Mouse (Mus musculus): ENCODE measurements at regions not wholly inside any gene's neighbourhood (a gene's known extent, or its start where the extent isn't known, plus 50 kb on each side); places are given as distances from the start of the nearest gene placed in this dataset.

- Histone ChIP-seq H3K4me3 (ENCODE audit: low read depth, low read length) (no peak overlapping the region), H3K9me3 (ENCODE audit: control insufficient read depth, low read length) (no peaks in the 10 kb centered on the region), H3K27me3 (ENCODE audit: control insufficient read depth, insufficient read depth, low read length) (no peaks in the 10 kb centered on the region), H3K27ac (ENCODE audit: low read depth, low read length) (no peak overlapping the region), H3K9ac (ENCODE audit: low read length) (no peak overlapping the region), H3K36me3 (ENCODE audit: control insufficient read depth, insufficient read depth, low read length) (no peaks in the 10 kb centered on the region), H3K4me1 (replicated peaks; ENCODE audit: control insufficient read depth, insufficient read depth, low read length) (no peaks in the 10 kb centered on the region), H3K4me2 (ENCODE audit: low read depth, low read length, severe bottlenecking) (no peak overlapping the region)
- WGBS: 92% methylated on average over 1 of the region's 1 CpGs
- no peak for ATAC-seq (replicated peaks; ENCODE audit: low FRiP score)
- DNase-seq (ENCODE audit: low spot score): no peak
Measured at GRCm38 (mm10) chr15:51254143-51254542, 2630.6 kb upstream of the Gm7489 start.

DNA sequence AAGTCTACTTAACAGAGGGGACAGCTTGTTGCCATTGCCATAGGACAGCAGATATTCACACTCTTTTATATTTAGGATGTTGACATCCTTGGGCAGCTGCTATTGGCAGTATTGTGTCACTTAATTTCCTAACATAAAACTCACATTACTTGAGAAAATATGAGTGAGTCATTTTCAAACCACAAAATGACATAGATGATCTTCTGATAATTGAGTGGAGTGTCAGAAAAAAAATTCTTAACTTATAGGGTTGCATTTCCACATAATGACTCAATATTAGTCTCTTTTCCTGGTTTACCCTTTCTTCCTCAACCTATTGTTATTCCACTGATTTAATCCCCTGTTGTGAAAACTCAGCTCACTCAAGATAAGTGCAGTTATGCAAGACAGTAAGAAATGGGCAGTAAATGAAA lies 2629.5 kb upstream of the Gm7489 start:
- no peak for DNase-seq (ENCODE audit: low spot score)
- ATAC-seq (replicated peaks; ENCODE audit: low FRiP score): no peak
- Histone ChIP-seq H3K9me3 (ENCODE audit: control insufficient read depth, low read length) (no peaks in the 10 kb centered on the region), H3K4me3 (ENCODE audit: low read depth, low read length) (no peak overlapping the region), H3K36me3 (ENCODE audit: control insufficient read depth, insufficient read depth, low read length) (no peaks in the 10 kb centered on the region), H3K4me1 (replicated peaks; ENCODE audit: control insufficient read depth, insufficient read depth, low read length) (no peaks in the 10 kb centered on the region), H3K27me3 (ENCODE audit: control insufficient read depth, insufficient read depth, low read length) (no peaks in the 10 kb centered on the region), H3K4me2 (ENCODE audit: low read depth, low read length, severe bottlenecking) (no peak overlapping the region), H3K9ac (ENCODE audit: low read length) (no peak overlapping the region), H3K27ac (ENCODE audit: low read depth, low read length) (no peak overlapping the region)

GRCm38 (mm10) chr15:51256681-51257080 lies 2628.0 kb upstream of the Gm7489 start:
- Histone ChIP-seq H3K4me2 (ENCODE audit: low read depth, low read length, severe bottlenecking) (no peak overlapping the region), H3K4me3 (ENCODE audit: low read depth, low read length) (no peak overlapping the region), H3K9ac (ENCODE audit: low read length) (no peak overlapping the region), H3K27me3 (ENCODE audit: control insufficient read depth, insufficient read depth, low read length) (no peaks in the 10 kb centered on the region), H3K9me3 (ENCODE audit: control insufficient read depth, low read length) (no peaks in the 10 kb centered on the region), H3K36me3 (ENCODE audit: control insufficient read depth, insufficient read depth, low read length) (no peaks in the 10 kb centered on the region), H3K4me1 (replicated peaks; ENCODE audit: control insufficient read depth, insufficient read depth, low read length) (no peaks in the 10 kb centered on the region), H3K27ac (ENCODE audit: low read depth, low read length) (no peak overlapping the region)
- no peak for DNase-seq (ENCODE audit: low spot score)
- no peak for ATAC-seq (replicated peaks; ENCODE audit: low FRiP score)
- WGBS: 75% methylated on average over 3 of the region's 3 CpGs

GRCm38 (mm10) chr15:51264599-51265163 lies 2620.0 kb upstream of the Gm7489 start:
- no peak overlapping the region for H3K4me2 ChIP-seq (ENCODE audit: low read depth, low read length, severe bottlenecking)
- H3K4me3 ChIP-seq (ENCODE audit: low read depth, low read length): no peak overlapping the region
- no peak overlapping the region for H3K27ac ChIP-seq (ENCODE audit: low read depth, low read length)
- ATAC-seq (replicated peaks; ENCODE audit: low FRiP score): no peak
- no peaks in the 10 kb centered on the region for H3K9me3 ChIP-seq (ENCODE audit: control insufficient read depth, low read length)
- no peak overlapping the region for H3K9ac ChIP-seq (ENCODE audit: low read length)
- no peak for DNase-seq (ENCODE audit: low spot score)
- no peaks in the 10 kb centered on the region for H3K4me1 ChIP-seq (replicated peaks; ENCODE audit: control insufficient read depth, insufficient read depth, low read length)
- no peaks in the 10 kb centered on the region for H3K36me3 ChIP-seq (ENCODE audit: control insufficient read depth, insufficient read depth, low read length)
- H3K27me3 ChIP-seq (ENCODE audit: control insufficient read depth, insufficient read depth, low read length): no peaks in the 10 kb centered on the region
- 74% methylated on average over 5 of the region's 5 CpGs for WGBS

GRCm38 (mm10) chr15:51265971-51266370 lies 2618.7 kb upstream of the Gm7489 start:
- H3K4me1 ChIP-seq (replicated peaks; ENCODE audit: control insufficient read depth, insufficient read depth, low read length): no peaks in the 10 kb centered on the region
- no peak overlapping the region for H3K27ac ChIP-seq (ENCODE audit: low read depth, low read length)
- no peaks in the 10 kb centered on the region for H3K36me3 ChIP-seq (ENCODE audit: control insufficient read depth, insufficient read depth, low read length)
- no peaks in the 10 kb centered on the region for H3K27me3 ChIP-seq (ENCODE audit: control insufficient read depth, insufficient read depth, low read length)
- H3K9ac ChIP-seq (ENCODE audit: low read length): no peak overlapping the region
- 82% methylated on average over 1 of the region's 1 CpGs for WGBS
- H3K9me3 ChIP-seq (ENCODE audit: control insufficient read depth, low read length): no peaks in the 10 kb centered on the region
- DNase-seq (ENCODE audit: low spot score) (no peak), ATAC-seq (replicated peaks; ENCODE audit: low FRiP score) (no peak)
- H3K4me3 ChIP-seq (ENCODE audit: low read depth, low read length): no peak overlapping the region
- no peak overlapping the region for H3K4me2 ChIP-seq (ENCODE audit: low read depth, low read length, severe bottlenecking)

- H3K4me1 ChIP-seq (replicated peaks; ENCODE audit: control insufficient read depth, insufficient read depth, low read length): no peaks in the 10 kb centered on the region
- no peak overlapping the region for H3K4me3 ChIP-seq (ENCODE audit: low read depth, low read length)
- H3K9me3 ChIP-seq (ENCODE audit: control insufficient read depth, low read length): no peaks in the 10 kb centered on the region
- H3K36me3 ChIP-seq (ENCODE audit: control insufficient read depth, insufficient read depth, low read length): no peaks in the 10 kb centered on the region
- no peak overlapping the region for H3K4me2 ChIP-seq (ENCODE audit: low read depth, low read length, severe bottlenecking)
- WGBS: 90% methylated on average over 9 of the region's 9 CpGs
- H3K9ac ChIP-seq (ENCODE audit: low read length): no peak overlapping the region
- no peaks in the 10 kb centered on the region for H3K27me3 ChIP-seq (ENCODE audit: control insufficient read depth, insufficient read depth, low read length)
- ATAC-seq (replicated peaks; ENCODE audit: low FRiP score): no peak
- no peak for DNase-seq (ENCODE audit: low spot score)
- H3K27ac ChIP-seq (ENCODE audit: low read depth, low read length): no peak overlapping the region
Measured at GRCm38 (mm10) chr15:51271632-51272312, 2612.9 kb upstream of the Gm7489 start.

DNA sequence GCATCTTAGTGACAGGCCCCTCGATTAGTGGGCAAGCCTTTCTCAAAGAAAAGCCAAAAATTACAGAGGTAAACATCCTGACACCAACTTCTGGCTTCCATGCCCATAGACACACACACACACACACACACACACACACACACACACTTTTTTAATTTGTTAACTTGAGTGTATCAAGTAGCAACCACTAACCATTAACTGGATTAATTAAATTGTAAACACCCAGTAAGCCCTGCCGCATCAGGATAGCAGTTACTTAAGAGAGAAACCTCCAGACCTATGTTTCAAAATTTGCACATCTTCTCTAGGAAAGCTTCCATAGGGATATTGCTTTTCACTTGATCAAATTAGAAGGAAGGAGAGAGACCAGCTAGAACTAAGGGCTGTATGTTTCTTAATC lies 2599.4 kb upstream of the Gm7489 start:
- no peak overlapping the region for H3K9ac ChIP-seq (ENCODE audit: low read length)
- H3K27me3 ChIP-seq (ENCODE audit: control insufficient read depth, insufficient read depth, low read length): no peaks in the 10 kb centered on the region
- no peak overlapping the region for H3K27ac ChIP-seq (ENCODE audit: low read depth, low read length)
- H3K4me2 ChIP-seq (ENCODE audit: low read depth, low read length, severe bottlenecking): no peak overlapping the region
- H3K4me3 ChIP-seq (ENCODE audit: low read depth, low read length): no peak overlapping the region
- WGBS: 90% methylated on average over 2 of the region's 2 CpGs
- DNase-seq (ENCODE audit: low spot score) (no peak), ATAC-seq (replicated peaks; ENCODE audit: low FRiP score) (no peak)
- no peaks in the 10 kb centered on the region for H3K4me1 ChIP-seq (replicated peaks; ENCODE audit: control insufficient read depth, insufficient read depth, low read length)
- H3K9me3 ChIP-seq (ENCODE audit: control insufficient read depth, low read length): no peaks in the 10 kb centered on the region
- H3K36me3 ChIP-seq (ENCODE audit: control insufficient read depth, insufficient read depth, low read length): no peaks in the 10 kb centered on the region

GRCm38 (mm10) chr15:51286352-51286751 lies 2598.4 kb upstream of the Gm7489 start:
- Histone ChIP-seq H3K27me3 (ENCODE audit: control insufficient read depth, insufficient read depth, low read length) (no peaks in the 10 kb centered on the region), H3K4me1 (replicated peaks; ENCODE audit: control insufficient read depth, insufficient read depth, low read length) (no peaks in the 10 kb centered on the region), H3K9ac (ENCODE audit: low read length) (no peak overlapping the region), H3K36me3 (ENCODE audit: control insufficient read depth, insufficient read depth, low read length) (no peaks in the 10 kb centered on the region), H3K4me2 (ENCODE audit: low read depth, low read length, severe bottlenecking) (no peak overlapping the region), H3K4me3 (ENCODE audit: low read depth, low read length) (no peak overlapping the region), H3K27ac (ENCODE audit: low read depth, low read length) (no peak overlapping the region), H3K9me3 (ENCODE audit: control insufficient read depth, low read length) (no peaks in the 10 kb centered on the region)
- ATAC-seq (replicated peaks; ENCODE audit: low FRiP score) (no peak), DNase-seq (ENCODE audit: low spot score) (no peak)
- 71% methylated on average over 3 of the region's 3 CpGs for WGBS

- H3K9ac ChIP-seq (ENCODE audit: low read length): no peak overlapping the region
- no peak for ATAC-seq (replicated peaks; ENCODE audit: low FRiP score)
- peak overlapping the region; percentile 34; the same call in 1 of the 2 replicates for H3K4me2 ChIP-seq (ENCODE audit: low read depth, low read length, severe bottlenecking)
- no peaks in the 10 kb centered on the region for H3K27me3 ChIP-seq (ENCODE audit: control insufficient read depth, insufficient read depth, low read length)
- H3K4me1 ChIP-seq (replicated peaks; ENCODE audit: control insufficient read depth, insufficient read depth, low read length): no peaks in the 10 kb centered on the region
- 11% methylated on average over 9 of the region's 9 CpGs for WGBS
- H3K36me3 ChIP-seq (ENCODE audit: control insufficient read depth, insufficient read depth, low read length): no peaks in the 10 kb centered on the region
- H3K27ac ChIP-seq (ENCODE audit: low read depth, low read length): no peak overlapping the region
- DNase-seq (ENCODE audit: low spot score): no peak
- no peaks in the 10 kb centered on the region for H3K9me3 ChIP-seq (ENCODE audit: control insufficient read depth, low read length)
- H3K4me3 ChIP-seq (ENCODE audit: low read depth, low read length): no peak overlapping the region
Measured at GRCm38 (mm10) chr15:51288911-51289432, 2595.7 kb upstream of the Gm7489 start.

Data from forebrain, embryonic 11.5 days (tissue).